Mouse (Mus musculus) erythroid progenitor cell, adult 5-6 weeks (primary cell): ENCODE results near the gene Fgf22. TPM values are rescaled to one million over a fixed set of nuclear protein-coding genes. Genes with fewer than 3 reads are reported as not detected.

Source experiments
- ATAC-seq: replicated peaks from 2 replicates; pipeline ENCODE4 v1.8.0; 2016; ENCODE audit warnings: moderate number of reproducible peaks, mild to moderate bottlenecking, moderate TSS enrichment, inconsistent platforms; ENCODE audit not compliant: poor library complexity, low FRiP score, severe bottlenecking
- total RNA-seq, 2 experiments: library from RNA; stranded (forward) in 1 of 2; stranded (reverse) in 1 of 2; fragments of 150-400 nt in 1 of 2; fragments of 186-747, 209-891 nt in 1 of 2; gene quantifications; 2 replicates each; pipeline versions ENCODE4 v1.2.3 to v1.2.4; 2015 to 2017; ENCODE audit warnings: low replicate concordance in 2 of 2

Gene Fgf22
- total RNA-seq, 2 experiments from 2014 or later: not detected

GRCm38 (mm10) chr10:79783920-79784800 is 29.3 kb downstream of the Fgf22 start:
- no peak for ATAC-seq

GRCm38 (mm10) chr10:79788386-79789158 is 33.7 kb downstream of the Fgf22 start:
- peak; percentile 53; the same call in 1 of the 2 replicates for ATAC-seq

- no peak for ATAC-seq
Observed at GRCm38 (mm10) chr10:79789581-79789980, 34.7 kb downstream of the Fgf22 start.

- ATAC-seq: no peak
Observed at GRCm38 (mm10) chr10:79790861-79791260, 36.0 kb downstream of the Fgf22 start, which contains the start of gene Prss57. TSS of gene Prss57 (minus strand) at chr10:79790961.

GRCm38 (mm10) chr10:79792339-79793040 is 37.6 kb downstream of the Fgf22 start:
- no peak for ATAC-seq

GRCm38 (mm10) chr10:79793051-79793737 is 38.3 kb downstream of the Fgf22 start, which contains the start of gene Palm:
TSS of gene Palm (plus strand) at chr10:79793572.
- ATAC-seq: peak; percentile 68

- ATAC-seq: no peak
Observed at GRCm38 (mm10) chr10:79793738-79794490, 39.0 kb downstream of the Fgf22 start.

GRCm38 (mm10) chr10:79794491-79794931 is 39.6 kb downstream of the Fgf22 start:
- ATAC-seq: no peak

- no peak for ATAC-seq
Observed at GRCm38 (mm10) chr10:79795905-79796304, 41.0 kb downstream of the Fgf22 start.

GRCm38 (mm10) chr10:79797326-79797725 is 42.5 kb downstream of the Fgf22 start:
- ATAC-seq: no peak

- no peak for ATAC-seq
Observed at GRCm38 (mm10) chr10:79798289-79798928, 43.5 kb downstream of the Fgf22 start.

- ATAC-seq: no peak
Observed at GRCm38 (mm10) chr10:79800508-79800907, 45.6 kb downstream of the Fgf22 start.

- ATAC-seq: no peak
Observed at GRCm38 (mm10) chr10:79801837-79802236, 47.0 kb downstream of the Fgf22 start.

- ATAC-seq: no peak
Observed at GRCm38 (mm10) chr10:79802331-79802971, 47.6 kb downstream of the Fgf22 start.

- no peak for ATAC-seq
Observed at GRCm38 (mm10) chr10:79803716-79804323, 48.9 kb downstream of the Fgf22 start.

- no peak for ATAC-seq
Observed at GRCm38 (mm10) chr10:79805636-79806035, 50.8 kb downstream of the Fgf22 start.

GRCm38 (mm10) chr10:79806331-79806730 is 51.5 kb downstream of the Fgf22 start:
- no peak for ATAC-seq
